Mouse (Mus musculus) liver, embryonic 18 days (tissue): ENCODE results near the gene Srp14. TPM values are rescaled to one million over a fixed set of nuclear protein-coding genes. Genes with fewer than 3 reads are reported as not detected.

Experiments used
- polyA plus RNA-seq: library from polyadenylated mRNA; depleted of rRNA; stranded (reverse); fragments of >200 nt; gene quantifications from 2 replicates; pipeline ENCODE4 v1.2.3, GENCODE M21; 2012; rRNA removed

Srp14 gene
- polyA plus RNA-seq: 74.7 and 76.9 TPM in 2 replicates

GRCm38 (mm10) chr2:118479550-118479909 lies at the start of gene Srp14:
Gene Srp14 (minus strand): TSS chr2:118479711.

Other genes starting within 250 kb of the Srp14 start
- gene Fsip1, start 222.7 kb downstream of the Srp14 start, polyA plus RNA-seq: 0.11 and 0.19 TPM in 2 replicates
- 0.23 and 0.24 TPM in 2 replicates for gene Gpr176, start 106.3 kb downstream of the Srp14 start, polyA plus RNA-seq
- gene Eif2ak4, start 91.1 kb downstream of the Srp14 start, polyA plus RNA-seq: 8.6 and 9.6 TPM in 2 replicates
- 1.8 and 2.4 TPM in 2 replicates for gene Bmf, start 70.0 kb upstream of the Srp14 start, polyA plus RNA-seq
- 16.4 and 18.4 TPM in 2 replicates for gene Bub1b, start 118.5 kb upstream of the Srp14 start, polyA plus RNA-seq
- 0.22 and 0.24 TPM in 2 replicates for gene Pak6, start 183.6 kb upstream of the Srp14 start, polyA plus RNA-seq
- 0.08 and 0.17 TPM in 2 replicates for gene Ankrd63, start 224.3 kb upstream of the Srp14 start, polyA plus RNA-seq
- 4.8 and 7.0 TPM in 2 replicates for gene Plcb2, start 248.7 kb upstream of the Srp14 start, polyA plus RNA-seq